Mouse (Mus musculus) spleen, embryonic (tissue): ENCODE data around the gene Gga3.

Source experiments
- CTCF ChIA-PET: fragments of 350-600 bp; sonication (Branson Sonifier 250); formaldehyde crosslinking; loops from one replicate; lab custom pipeline; 2022; lab: Charles Lee

Gga3 gene

GRCm38 (mm10) chr11:115582913-115583606 lies 20.8 kb downstream of the Gga3 start:
- CTCF ChIA-PET: no interaction called here

- CTCF ChIA-PET: interaction anchor here (0.6 kb wide), 1 partner anchor 22 kb away, joined by 3 read pairs; no protein-coding TSS in a partner anchor
Measured at GRCm38 (mm10) chr11:115579080-115579479, 24.8 kb downstream of the Gga3 start.

DNA sequence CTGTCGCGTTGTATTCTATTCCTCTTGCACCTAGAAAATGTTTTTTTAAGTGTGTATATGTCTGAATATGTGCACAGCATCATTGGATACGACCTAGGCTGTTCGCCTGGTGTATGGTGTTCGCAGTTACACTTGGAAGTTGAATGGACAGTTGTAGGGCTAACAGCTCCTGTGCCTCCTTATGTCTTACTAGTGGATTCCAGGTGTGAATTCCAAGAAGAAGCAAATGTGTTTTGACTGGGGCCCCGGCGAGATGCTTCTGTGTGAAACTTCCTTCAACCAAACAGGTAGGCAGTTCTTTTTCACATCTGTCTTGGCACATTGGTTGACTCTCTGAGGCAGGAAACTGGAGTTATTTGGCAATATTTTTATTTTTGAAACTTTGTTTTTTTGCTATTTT lies 38.9 kb downstream of the Gga3 start:
- CTCF ChIA-PET: no interaction called here

DNA sequence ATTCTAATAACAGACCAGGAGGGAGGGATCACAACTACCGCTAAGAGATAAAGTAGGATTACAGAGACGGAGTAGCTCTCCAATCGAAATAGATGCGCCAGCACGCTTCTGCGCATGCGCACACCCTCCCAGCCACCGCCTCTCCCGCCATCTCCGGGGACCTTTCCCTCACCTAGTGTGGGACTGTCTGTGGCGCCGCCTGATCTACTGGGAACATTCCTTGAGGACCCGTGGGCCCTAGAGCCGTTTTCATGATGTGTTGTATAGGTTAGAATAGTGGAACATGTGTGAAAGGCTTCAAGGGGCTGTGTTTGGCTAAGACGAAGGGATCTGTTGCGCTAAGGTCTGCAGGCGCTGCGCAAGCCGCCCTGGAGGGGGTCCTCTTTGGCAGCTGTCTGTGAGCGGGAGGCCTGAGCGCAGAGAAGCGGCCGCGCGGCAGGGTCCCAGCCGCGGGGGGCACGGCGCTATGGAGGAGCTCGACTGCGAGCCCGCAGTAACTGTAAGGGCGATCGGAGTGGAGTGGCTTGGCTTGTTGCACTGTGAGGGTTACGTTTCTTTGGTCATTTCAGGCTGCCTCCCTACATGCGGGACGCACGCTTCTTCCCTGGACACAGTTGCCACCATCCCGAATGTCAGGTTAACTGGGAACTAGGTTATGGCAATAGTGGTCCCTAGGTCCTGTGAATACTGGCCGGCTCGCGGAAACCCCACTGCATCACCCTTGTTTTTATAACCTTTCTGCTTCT lies 39.6 kb downstream of the Gga3 start, which contains the start of gene Nup85:
Gene Nup85 (plus strand): TSS at position 371 of the 746 bp plus-strand sequence.
- CTCF ChIA-PET: interaction anchor here (0.6 kb wide), 1 partner anchor 693 kb away, joined by 3 read pairs; no protein-coding TSS in a partner anchor

DNA sequence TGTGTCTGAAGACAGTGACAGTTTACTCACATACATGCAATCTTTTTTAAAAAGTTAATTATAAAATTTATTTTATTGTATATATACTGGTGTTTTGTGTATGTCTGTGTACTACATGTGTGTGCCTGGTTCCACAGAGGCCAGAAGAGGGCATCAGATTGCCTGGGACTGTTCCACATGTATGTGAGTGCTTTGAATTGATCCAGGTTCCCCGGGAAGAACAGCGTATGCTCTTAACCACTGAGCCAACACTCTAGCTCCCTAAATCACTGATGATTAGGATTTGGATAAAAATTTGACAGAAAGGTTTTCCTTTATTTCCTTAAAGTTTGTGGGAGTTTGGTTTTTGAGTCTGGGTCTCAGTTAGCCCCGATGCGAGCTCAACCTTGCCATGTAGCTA lies 40.4 kb downstream of the Gga3 start:
- CTCF ChIA-PET: no interaction called here

GRCm38 (mm10) chr11:115555717-115556116 lies 48.1 kb downstream of the Gga3 start:
- CTCF ChIA-PET: no interaction called here

- CTCF ChIA-PET: interaction anchor here (0.7 kb wide), 2 partner anchors 38 to 240 kb away, joined by 5 read pairs; no protein-coding TSS in a partner anchor
Measured at GRCm38 (mm10) chr11:115552783-115553182, 51.1 kb downstream of the Gga3 start.

GRCm38 (mm10) chr11:115543571-115543970 lies 60.3 kb downstream of the Gga3 start:
- CTCF ChIA-PET: no interaction called here

DNA sequence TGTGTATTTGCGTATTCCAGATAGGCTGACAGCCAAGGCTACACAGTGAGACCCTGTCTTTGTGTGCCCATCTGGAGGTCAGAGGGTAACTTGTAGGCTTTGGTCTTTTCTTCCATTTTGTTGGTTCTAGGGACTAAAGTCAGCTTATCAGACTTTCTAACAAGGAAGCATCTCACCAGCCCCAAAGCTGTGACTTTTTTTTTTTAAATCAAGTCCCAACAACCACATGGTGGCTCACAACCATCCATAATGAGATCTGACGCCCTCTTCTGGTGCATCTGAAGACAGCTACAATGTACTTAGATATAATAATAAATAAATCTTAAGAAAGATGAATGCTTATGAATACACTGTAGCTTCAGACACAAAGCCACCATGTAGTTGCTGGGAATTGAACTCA lies 65.8 kb downstream of the Gga3 start:
- CTCF ChIA-PET: no interaction called here

GRCm38 (mm10) chr11:115536856-115537568 lies 66.8 kb downstream of the Gga3 start:
- CTCF ChIA-PET: interaction anchor here (1.2 kb wide), 1 partner anchor 24 kb away, joined by 3 read pairs; no protein-coding TSS in a partner anchor

DNA sequence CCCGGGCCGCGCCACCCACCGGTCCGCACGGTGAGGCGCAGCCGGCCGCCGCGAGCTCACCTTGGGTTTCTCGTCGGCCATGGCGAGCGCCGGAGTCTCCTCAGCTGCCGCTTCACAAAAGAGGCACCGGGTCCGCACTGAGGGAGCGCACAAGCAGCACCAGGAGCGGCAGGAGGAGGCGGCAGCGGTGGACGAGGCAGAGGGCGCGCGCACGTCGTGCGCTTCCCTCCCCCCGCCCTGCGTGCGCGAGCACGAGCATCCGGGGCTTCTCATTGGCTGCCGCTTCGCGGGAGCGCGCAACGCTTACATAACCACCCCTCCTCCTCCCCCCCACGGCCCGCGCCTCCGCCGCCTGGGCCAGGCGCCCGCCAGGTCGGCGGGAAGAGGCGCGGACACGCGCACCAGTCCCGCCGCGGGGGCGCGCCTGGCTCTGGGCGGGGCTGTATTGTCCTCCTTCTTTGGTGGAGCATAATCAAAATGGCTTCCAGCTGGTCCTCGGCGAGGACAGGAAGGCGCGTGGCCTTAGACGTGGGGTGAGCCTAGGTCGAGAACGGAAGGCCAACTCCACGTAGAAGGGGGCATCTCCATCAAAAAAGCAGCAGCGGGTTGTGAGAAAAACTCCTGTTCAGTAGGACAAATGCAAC lies 67.7 kb downstream of the Gga3 start, which contains the start of gene Sumo2:
Gene Sumo2 (minus strand): TSS at position 239 of the 644 bp plus-strand sequence.
- CTCF ChIA-PET: interaction anchor here (0.6 to 1.2 kb wide), 2 partner anchors 23 to 61 kb away, joined by 3 read pairs; partner anchors contain the start of gene Armc7

- CTCF ChIA-PET: interaction anchor here (0.6 to 1.2 kb wide), 2 partner anchors 22 to 60 kb away, joined by 3 read pairs; partner anchors contain the start of gene Armc7
Measured at GRCm38 (mm10) chr11:115535401-115536037, 68.3 kb downstream of the Gga3 start.

DNA sequence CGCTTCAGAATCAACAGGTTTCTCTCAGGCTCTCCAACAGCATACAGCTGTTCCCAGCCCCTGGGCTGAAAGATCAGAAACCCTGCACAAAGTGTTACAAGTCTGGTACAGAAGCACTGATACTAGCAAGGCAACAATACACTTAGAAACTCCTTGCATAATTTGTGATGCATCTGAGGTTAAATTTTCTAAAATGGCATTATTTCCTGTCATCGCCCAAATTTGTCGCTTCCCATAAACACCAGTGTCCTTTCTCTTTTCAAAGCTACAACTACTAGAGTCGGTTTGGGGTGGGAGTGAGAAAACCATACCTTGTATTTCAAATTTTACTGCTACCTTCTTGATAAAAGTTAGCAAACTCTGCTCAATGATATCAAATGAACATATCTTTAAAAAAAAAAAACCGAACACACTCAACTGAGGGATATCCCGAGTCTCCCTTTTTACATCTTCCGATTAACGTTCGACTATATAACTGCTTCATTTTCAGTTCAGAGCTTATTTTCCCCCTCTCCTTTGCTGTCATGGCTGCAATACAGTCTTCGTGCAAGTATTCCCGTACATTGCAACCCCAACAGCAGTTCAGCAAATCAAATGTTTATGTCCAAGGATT lies 69.0 kb downstream of the Gga3 start:
- CTCF ChIA-PET: no interaction called here
